Mouse (Mus musculus): ENCODE measurements around the gene Enah. TPM values are rescaled to one million over a fixed set of nuclear protein-coding genes. Genes with fewer than 3 reads are reported as not detected.

Gene Enah
- total RNA-seq, 2 experiments from 2014 or later, result 66.5 to 68.8 TPM

DNA sequence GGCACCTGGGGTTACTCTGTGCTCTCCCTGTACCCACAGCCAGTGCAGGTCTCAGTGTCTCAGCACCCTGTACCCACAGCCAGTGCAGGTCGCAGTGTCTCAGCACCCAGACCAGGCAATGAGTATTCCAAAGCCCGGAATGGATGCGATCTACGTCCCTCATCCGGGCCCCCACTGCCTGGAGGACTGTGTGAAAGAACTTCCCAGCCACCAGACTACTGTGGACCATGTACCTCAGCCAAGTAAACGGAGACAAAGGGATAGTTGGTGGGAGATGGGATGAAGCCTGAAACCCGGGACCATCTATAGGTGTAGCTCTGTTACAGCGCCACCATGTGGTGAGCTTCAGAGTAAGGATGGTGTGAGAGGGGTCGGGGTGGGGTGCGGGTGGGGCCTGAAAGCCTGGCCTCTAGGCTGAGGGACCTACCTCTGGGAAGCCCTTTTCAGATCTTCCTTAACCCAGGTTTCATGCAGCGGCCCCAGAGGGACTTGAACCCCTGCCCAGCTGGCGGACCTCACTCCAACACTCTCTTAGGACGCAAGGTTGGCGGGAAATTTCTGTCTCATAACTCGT, 139.0 kb downstream of the Enah start:
- DNase-seq (ENCODE audit: low spot score in 2 of 2), result no peak

DNA sequence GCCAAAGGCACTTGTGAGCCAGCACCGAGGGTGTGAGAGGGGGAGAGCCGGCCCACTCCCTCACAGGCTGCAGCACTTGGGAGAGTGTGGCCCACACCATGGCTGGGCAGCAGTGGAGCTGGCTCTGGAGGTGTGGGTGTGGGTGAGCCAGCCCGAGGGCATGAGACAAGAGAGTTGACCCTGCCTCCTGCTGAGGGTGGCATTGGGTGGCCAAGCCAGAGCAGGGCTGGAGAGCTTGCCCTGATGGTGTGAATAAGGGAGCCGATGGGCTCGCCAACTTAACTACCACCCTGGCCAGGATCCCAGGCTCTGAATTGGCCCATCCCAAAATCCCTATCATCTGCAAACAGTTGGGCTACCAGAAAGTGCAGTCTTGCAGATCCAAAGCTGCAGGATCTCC, 141.4 kb downstream of the Enah start:
- DNase-seq (ENCODE audit: low spot score in 2 of 2), result no peak

DNA sequence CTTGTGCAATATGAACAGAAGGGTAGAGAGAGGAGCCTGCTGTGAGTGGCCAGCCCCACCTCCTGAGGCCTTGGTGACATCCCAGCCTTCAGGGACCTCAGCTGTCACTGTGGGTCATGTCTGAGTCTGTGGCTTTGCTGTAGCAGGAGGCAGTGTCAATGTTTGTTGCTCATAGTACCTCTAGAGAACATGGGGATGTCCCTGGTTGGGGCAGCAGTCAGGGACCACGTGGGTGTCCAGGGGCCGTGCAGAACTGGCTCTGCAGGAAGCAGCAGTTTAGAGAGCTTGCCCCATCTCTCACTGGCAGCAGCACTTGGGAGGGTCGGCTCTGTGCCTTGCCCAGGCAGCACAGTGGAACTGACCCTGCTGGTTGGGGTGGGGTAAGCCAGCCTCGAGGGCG, 142.7 kb downstream of the Enah start:
- DNase-seq (ENCODE audit: low spot score in 2 of 2), result no peak

DNA sequence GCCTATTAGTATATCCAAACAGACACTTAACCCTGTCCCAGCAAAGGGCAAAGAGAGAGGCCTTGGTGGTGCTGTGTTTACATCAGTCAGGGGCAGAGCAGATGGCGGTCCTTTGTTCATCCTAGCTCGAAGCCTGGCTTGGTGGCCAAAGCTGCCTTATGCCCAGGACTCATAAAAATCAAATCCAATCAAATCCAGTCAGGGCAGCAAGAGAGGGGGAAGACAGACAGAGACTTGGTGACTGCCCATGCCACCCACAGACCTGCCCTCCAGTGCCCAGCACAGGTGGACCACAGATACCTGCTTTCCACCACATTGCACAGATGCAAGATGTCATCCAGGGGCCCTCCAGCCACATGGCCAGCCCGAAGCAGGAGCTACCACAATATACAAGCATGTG, 143.1 kb downstream of the Enah start:
- DNase-seq (ENCODE audit: low spot score in 2 of 2), result no peak

DNA sequence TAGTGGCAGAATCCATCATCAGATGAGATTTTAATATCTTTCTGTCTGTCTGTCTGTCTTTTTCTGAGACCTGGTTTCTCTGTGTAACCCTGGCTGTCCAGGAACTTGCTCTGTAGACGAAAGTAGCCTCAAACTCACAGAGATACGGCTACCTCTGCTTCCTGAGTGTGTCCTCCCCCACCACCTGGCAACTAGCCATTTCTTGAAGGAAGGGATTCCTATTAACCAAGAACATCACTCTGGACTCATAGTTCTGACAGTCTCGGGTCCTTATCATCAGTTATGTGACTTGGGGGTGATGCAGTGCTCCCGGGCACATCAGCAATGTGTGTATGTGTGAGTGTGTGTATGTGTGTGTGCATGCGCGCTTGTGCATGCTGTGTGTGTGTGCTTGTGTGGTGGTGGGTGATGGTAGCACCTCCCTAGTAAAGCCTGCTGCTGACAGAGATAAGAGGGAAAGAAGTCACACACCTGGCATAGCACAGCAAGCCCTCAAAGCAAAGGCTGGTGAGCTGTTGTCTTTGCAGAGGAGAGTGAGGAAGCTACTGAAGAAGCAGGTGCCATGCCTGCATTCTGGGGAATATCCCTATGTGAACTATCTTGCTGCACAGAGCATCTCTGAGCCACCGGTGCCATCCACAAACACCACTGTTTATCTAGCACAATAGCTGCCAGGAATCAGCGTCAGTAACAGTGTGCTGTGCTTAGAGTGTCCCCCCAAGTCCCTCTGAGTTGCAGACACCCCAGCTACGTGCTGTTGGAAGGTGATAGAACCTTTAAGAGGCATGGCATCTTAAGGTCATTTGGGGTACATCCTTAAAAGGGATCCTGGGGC, 146.5 kb downstream of the Enah start:
- DNase-seq (ENCODE audit: low spot score in 2 of 2), result no peak

DNA sequence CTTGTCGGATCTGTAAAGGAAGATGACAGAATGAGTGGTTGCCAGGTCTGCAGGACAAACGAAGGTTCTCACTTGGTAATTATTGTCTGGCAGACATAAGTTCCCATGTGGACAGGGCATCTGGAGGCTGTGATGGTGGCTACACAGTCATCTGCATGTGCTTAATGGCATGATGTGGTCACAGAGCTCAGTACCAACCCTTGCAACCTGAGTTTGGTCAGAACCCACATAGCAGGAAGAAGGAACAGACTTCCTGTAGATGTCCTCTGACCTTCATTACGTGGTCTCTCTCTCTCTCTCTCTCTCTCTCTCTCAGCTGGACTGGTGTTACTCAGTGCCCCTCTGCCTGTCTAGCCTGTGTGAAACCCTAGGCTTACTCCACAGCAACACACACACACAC, 147.2 kb downstream of the Enah start:
- DNase-seq (ENCODE audit: low spot score in 2 of 2), result no peak

DNA sequence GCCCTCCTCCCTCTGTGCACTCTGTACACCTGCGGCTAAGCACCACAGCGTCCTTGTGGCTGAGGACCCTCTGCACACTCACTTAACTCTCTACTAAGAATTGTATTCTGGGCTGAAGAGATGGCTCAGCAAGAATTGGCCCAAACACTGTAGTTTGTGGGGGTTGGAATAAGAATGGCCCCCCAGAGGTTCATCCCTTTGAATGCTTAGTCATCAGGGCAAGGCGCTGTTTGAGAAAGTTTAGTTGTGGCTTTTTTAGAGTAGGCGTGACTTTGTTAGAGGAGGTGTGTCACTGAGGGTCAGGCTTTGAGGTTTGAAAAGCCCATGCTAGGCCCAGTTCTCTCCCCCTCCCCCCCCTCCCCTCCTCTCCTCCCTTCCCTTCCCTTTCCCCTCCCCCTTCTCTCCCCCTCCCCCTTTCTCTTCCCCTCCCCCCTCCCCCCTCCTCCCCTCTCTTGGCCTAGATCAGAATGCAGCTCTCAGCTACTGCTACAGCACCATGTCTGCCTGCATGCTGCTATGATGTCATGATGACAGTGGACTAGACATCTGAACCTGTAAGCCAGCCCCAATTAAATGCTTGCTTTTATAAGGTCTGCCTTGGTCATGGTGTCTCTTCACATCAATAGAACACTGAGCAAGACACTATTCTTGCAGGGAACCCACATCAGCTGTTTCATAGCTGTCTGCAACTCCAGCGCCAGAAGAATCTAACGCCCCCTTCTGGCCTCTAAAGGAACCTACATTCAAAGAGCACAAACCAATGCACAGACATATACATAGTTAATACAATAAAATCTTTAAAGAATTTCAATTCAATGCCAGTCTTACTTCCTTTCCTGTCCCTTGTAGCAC, 153.1 kb downstream of the Enah start:
- no peak for DNase-seq (ENCODE audit: low spot score in 2 of 2)

DNA sequence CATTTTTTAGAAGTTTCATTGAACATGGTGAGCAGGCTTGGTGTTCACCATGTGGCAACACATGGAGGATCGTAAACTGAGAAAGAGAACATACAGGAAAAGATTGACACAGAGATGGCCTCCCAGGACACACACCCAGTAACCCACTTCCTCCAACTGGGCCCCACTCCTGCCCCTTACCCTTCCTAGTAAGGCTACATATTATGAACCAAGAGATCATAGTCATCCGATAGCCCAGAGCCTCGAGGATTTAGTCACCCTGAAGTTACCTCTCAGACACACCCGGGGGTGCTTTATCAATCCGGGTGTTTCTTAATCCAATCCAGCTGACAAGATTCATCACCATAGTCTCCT, 153.9 kb downstream of the Enah start:
- no peak for DNase-seq (ENCODE audit: low spot score in 2 of 2)

DNA sequence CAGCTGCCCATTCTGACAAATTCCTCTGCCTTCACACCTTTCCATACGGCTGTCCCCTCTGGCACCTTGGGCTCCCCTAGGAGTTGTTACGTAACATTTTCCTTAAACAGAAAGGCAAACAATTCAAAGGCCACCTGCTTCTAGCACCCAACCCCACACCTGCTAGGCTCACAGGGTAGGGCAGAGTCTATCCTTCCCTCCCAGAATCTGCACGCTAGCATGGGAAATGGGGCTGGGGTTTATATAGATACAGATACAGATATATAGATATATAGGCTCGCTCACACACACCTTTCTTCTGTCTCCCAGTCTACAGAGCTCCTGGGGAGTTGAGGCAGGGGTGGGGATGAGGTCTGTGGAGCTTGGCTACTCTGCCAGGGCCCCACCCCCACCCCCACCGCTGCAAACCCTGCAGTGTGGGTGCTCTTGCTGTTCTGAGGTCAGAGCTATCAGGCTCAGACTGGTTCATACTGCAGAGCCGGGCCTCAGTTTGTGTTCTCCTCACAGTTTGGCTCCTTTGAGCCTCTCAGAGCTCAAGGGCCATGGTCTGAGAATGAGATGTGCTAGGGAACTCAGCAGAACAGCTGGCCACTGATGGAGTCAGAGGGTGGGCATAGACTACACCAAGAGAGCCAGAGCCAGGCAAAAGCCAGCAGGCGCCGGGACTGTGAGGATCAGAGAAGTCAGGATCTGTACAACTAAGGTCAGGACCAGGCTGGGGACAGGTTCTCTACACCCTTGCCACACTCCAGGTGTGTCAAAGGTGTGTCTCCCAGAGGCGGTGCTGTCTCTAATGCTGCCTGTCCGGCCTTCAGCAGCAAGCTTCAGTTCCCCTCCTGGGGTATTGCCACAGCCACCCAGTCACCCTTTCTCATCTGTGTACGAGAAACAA, 154.6 kb downstream of the Enah start:
- DNase-seq (ENCODE audit: low spot score in 2 of 2), result no peak

DNA sequence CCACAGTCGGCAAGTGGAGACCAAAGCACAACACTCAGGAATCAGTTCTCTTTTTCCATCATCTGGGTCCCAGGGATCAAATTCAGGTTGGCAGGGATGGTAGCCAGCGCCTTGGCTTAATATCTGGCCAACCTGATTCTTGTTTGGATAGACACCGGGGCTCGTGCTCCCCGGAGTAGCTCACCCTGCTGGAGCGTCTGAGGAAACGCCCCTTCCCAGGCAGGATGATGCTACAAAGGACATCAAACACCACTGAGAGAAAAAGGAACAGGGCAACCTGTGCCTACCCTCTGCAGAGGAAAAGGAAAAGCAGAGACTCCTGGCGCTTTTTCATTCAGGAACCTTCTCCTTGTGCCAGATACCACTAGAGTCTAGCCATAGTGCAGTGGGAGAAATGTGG, 156.4 kb downstream of the Enah start:
- no peak for DNase-seq (ENCODE audit: low spot score in 2 of 2)

DNA sequence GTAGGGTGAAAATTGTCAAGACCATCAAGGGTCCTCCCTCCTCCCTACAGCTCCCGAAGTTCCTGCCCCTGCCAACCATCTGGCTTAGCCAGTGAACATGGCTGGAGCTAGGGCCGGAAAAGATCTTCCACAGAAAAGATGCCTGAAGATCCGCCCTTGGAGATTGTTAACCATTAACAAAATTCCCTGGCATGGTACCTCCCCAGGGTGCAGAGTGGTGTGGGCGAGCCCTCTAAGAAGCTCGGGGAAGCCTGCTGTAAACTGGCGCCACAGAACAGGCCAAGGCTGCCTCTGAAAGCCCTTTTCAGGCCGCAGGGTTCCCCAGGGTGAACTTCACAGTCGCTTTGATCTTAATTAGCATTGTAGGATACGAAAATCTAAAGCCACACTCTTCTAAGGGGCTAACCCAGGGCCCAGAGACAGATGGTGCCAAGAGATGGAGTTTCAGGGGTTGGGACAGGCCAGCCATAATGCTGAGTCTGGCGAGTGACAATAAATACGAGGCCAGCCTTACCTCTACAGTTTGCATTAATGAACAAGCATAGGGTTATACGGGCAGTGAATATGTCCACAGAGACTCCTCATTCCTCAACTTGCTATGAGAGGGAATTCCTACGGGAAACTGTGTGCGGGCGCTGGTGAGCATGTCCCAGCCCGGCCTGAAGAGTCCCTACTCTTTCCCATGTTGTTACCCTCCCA, 157.0 kb downstream of the Enah start:
- DNase-seq (ENCODE audit: low spot score in 2 of 2), result no peak

DNA sequence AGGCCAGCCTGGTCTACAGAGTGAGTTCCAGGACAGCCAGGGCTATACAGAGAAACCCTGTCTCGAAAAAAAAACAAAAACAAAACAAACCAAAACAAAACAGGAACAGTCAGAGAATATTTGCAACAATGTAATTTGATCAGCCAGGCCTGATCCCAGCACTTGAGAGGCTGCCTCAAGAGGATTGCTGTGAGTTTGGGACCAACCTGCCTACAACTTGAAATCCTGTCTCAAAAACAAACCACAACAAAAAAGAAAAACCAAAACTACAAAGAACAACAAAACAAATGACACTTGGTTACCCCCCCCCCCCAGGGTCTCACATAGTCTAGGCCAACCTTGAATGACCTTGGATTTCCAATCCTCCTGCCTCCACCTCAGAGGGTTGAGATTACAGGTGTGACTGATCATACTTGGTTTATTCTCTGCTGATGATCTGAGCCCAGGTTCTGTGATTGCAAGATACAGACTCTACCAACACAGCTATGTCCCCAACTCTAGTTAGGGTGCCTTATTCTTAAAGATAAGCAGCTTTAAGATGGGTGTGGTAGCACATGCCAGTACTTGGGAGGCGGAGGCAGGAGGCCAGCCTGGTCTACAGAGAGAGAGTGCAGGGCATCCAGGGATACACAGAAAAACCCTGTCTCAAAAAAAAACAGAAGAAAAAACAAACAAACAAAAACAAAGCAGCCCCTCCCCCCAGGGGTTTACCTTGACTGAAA, 158.4 kb downstream of the Enah start:
- DNase-seq (ENCODE audit: low spot score in 2 of 2), result no peak

DNA sequence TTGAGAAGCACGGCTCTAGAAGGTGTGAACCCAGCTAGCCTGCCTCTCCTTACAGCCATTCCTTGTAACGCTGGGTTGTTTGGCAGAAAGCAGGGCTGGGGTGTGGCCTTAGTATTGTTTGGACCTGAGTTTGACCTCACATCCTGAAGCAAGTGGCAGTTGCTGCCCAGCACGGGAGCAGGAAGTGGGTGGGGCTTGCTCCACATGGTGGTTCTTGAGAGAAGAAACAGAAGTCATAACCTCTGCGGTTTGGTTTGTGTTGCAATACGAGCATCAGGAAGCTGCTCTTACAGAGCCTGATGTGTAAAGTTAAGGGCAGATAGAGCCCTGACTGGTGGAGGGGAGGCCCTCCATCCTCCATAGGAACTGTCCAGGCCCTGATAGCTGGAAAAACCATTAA, 159.1 kb downstream of the Enah start:
- DNase-seq (ENCODE audit: low spot score in 2 of 2), result peak; percentile 14 to 51

DNA sequence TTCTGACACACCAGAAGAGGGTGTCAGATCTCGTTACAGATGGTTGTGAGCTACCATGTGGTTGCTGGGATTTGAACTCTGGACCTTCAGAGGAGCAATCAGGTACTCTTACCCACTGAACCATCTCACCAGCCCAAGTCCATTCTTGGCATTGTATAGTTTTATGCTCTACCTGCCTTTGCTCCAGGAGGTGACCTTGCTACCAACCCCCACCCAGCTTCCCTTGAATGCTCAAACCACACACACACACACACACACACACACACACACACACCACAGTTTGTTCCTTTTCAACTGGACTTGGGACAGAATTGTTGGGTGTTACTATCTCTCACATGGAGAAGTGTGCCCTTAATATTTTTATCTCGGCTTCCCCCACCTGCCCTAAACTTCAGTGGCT, 163.5 kb downstream of the Enah start:
- DNase-seq (ENCODE audit: low spot score in 2 of 2), result no peak

DNA sequence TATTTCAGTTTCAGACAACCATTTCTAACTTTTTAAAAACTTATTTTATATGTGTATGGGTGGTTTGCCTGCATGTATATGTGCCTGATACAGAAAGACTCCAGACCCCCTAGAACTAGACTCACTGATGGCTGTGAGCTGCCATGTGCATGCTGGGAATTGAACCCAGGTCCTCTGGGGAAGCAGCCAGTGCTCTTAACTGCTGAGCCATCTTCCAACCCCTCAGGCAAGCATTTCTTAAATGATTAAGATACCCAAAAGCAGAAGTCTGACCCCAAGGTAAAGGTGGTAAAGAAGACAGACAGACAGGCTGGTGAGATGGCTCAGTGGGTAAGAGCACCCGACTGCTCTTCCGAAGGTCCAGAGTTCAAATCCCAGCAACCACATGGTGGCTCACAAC, 165.0 kb downstream of the Enah start:
- no peak for DNase-seq (ENCODE audit: low spot score in 2 of 2)

DNA sequence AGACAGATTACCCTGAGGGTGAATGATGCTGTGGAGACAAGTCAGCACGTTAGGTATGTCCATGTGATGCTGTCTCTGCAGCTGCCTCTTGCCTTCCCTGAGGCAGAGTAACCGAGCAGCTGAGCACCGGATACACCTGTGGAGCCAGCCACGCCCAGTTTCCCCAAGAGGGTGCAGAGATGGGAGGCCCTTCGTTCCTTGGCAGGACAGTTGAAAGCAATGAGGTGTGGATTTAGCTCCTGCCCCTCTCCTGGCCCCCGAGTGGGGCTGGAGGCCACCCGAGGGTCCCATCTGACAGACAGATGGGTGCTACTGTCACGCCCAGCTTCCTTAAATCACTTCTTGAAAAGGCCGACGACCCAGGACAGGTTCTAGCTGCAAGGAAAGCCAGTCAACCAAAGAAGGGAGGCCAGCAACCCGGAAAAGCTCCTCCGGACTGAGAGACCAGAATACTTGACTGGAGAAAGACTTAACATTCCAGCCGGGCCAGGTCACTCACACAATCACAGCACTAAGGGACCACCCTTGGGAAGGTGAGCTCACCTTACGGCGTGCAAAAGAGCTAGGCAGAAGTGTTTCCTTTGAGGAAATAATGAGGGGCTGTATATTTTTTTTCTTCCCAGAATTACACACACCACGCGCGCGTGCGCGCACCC, 166.6 kb downstream of the Enah start:
- DNase-seq (ENCODE audit: low spot score in 2 of 2), result no peak

DNA sequence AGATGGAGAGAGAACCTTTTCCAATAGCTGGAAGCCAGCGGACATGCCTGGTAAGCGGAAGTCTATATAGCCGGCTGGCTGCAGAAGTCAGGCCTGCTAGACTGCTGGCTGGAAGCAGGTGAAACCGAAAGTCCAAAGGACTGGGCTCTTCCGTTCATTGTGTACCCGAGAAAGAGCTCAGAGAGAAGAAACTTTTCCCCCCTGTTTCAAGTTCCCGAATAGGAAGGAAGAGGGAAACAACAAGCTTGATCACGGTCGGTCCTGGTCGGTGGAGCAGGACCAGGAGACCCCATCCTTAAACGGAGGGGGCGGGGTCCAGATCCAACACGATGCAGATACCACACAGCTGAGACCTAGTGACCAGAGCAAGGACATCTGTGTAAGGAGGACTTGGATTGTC, 167.3 kb downstream of the Enah start:
- DNase-seq (ENCODE audit: low spot score in 2 of 2), result no peak

DNA sequence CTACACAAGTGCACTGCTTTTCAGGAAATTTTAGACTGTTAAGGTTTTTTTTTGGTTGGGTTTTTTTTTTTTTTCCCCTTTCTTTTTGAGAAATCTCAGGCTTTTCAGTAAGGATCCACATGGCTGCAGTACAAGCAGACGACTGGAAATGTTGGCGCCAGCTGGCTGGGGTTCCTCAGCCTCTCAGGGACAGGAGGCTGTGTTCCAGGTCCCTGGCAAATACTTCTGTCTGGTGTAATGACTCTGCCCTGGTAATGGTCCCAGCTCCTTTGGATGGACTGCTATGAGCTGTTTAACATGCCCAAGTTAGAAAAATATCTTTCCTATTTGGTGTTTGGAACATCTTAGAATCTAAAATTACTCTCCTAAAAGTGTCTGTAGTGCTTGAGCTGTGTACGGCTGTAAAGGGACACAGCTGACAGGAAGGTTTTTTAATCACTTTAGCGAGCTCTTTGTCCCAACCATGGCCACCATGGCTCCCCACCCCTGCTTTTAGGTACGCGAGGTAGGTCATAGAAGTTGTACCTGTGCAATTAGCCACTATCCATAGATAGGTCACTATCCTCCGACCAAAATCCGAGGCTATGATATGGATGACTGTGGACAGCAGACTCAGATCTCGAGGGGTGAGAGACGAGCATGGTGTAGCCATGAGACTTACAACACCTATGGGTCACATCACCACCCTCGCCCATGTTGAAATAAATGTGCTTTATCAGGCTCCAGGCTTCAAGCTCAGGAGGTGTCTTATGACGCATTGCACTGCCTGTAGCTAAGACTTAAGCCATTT, 168.1 kb downstream of the Enah start:
- DNase-seq (ENCODE audit: low spot score in 2 of 2), result no peak

DNA sequence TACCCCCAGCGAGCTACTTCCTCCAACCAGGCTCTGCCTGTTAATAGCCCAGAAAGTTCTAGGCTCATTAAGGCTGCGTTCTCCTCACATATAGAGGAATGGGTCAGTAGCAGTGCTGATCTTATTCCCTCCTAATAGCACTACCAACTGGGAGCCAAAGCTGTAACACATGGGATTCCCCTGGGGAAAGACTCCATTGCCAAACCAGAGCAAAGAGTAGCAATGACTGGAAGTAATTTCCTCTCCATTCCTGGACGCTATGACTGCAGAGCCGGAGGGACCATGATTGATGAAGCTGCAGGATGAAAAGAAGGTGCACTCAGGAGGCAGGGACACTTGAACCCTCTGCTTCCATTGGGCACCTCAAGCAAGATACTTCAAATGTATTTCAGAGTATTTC, 169.3 kb downstream of the Enah start:
- no peak for DNase-seq (ENCODE audit: low spot score in 2 of 2)
